Mouse (Mus musculus): Measurements from ENCODE around the gene 1300017J02Rik.

DNA sequence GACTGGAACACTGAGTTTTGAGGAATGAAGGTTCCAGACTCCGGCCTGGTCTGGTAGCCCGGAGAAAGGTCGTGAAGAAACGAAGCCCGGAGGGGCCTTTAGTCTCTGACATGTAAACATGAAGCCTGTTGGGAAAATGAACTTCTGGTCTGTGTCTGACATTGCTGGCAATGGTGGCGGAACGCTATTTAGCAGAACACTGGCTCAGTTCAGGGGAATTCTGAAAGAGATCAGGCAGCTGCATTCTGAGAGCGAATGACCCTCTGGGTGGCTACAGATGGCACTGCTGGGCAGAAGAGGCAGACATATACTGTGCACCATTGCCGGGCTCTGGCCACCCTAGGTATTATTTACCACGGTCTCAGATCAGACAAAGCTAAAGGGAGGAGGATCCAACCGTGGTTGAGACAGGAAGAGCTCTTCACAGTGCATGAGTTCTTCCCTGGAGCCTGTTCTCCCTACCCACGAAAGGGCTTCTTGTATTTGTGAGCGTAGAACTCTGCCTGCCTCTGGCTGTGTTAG is 17.9 kb downstream of the 1300017J02Rik start:
- TF ChIP-seq CTCF (IDR thresholded peaks at IDR 0.05; ENCODE audit: low read depth): no peak
- TF ChIP-seq EP300 (IDR thresholded peaks at IDR 0.05; ENCODE audit: low read depth): no peak

Data from heart, postnatal 0 days (tissue).